Mouse (Mus musculus) small intestine, adult 2 months (tissue): ENCODE results near the gene Aff3.

Experiments
- CTCF ChIP-seq: fragments of 200-500 bp; IDR thresholded peaks from 2 replicates; pipeline ENCODE4 v1.5.1; 2012; ENCODE audit warnings: low read depth, mild to moderate bottlenecking, control low read depth, inconsistent platforms, low read length, moderate library complexity, mixed read lengths; ENCODE audit not compliant: insufficient replicate concordance, insufficient read length; ENCODE audit errors: extremely low read depth
- POLR2A ChIP-seq: fragments of 200-500 bp; IDR thresholded peaks from 2 replicates; pipeline ENCODE4 v1.6.1; 2012; ENCODE audit warnings: low read depth, mild to moderate bottlenecking, control low read depth, inconsistent platforms, low read length, moderate library complexity

- TF ChIP-seq CTCF (no peak), POLR2A (no peak)
Measured at GRCm38 (mm10) chr1:38567791-38568190, 97.0 kb downstream of the Aff3 start.
